Mouse (Mus musculus): Measurements from ENCODE around the gene Atxn10.

- no peak for TF ChIP-seq POLR2A (IDR thresholded peaks at IDR 0.05; ENCODE audit: borderline replicate concordance, extremely low read depth, low read depth, low read length)
- no peak for TF ChIP-seq CTCF (IDR thresholded peaks at IDR 0.05; ENCODE audit: insufficient read depth, low read length)
These were observed 14.1 kb downstream of the Atxn10 start for GRCm38 (mm10) chr15:85350144-85350543.

Measured in lung, adult 2 months (tissue).